Mouse (Mus musculus) CD4-positive, CD25-positive, alpha-beta regulatory T cell, adult 9 weeks (primary cell): ENCODE data around the gene Fgb. TPM values are rescaled to one million over a fixed set of nuclear protein-coding genes. Genes with fewer than 3 reads are reported as not detected.

Source experiments
- polyA plus RNA-seq: library from polyadenylated mRNA; unstranded; fragments of 100-300 nt; shearing (Covaris generic); gene quantifications from one replicate; pipeline ENCODE4 v1.2.1, GENCODE M21; 2017

The Fgb gene
- not detected for polyA plus RNA-seq

DNA sequence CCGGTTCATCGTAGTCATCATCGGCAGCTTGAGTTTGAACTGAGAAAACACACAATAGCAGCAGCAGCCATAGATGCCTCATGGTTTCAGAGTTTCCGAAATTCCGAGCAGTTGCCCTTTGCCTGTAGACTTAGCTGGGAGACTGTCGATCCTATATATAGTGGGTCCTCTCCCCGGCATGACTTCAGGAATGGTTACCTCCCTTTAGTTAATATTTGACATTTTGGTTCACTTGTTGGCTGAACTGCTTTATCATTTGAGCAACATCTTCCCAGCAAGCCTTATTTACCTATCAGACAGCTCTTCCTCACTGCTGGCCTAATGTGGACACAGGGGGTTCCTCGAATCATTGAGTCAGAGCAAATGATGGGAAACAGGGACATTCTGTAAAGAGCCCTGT lies at the start of gene Fgb:
TSS of gene Fgb (minus strand) at position 184 of the 400 bp plus-strand sequence.

DNA sequence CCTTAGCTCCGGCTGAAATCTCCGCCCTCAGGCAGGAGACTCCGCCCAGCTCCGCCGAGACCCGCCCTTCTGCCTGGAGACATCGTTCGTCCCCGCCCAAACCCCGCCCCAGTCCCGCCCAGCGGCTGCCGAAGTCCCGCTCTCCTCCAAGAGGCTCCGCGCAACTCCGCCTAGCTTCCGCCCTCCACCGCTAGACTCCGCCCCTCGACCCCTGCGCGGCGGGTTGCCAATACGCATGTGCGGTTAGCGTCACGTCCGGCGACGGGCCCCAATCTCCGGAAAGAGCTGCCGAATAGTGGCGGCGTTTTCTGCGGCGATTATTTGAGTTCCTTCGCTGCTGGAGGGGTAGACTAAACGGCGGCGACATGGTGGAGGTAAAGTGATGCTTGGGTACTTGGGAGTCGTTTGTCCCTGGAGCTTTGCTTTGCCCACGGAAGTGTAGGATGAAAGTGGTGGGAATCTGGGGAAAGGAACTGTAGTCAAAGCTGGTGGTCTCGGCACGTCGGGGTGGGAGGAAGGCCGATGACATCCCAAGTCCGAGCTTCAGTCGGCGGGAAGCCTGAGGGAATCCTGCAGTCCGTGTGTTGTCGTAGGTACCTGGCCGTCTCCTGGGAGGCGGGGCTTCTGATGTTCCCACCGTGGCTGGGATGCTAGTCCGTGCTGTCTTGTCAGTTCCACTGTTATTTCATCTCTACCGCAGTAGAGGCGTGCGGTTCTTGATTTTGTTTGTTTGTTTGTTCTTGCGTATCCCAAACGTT lies 5.8 kb upstream of the Fgb start, which contains the start of gene Plrg1:
TSS of gene Plrg1 (plus strand) at position 242 of the 758 bp plus-strand sequence.

GRCm38 (mm10) chr3:83025475-83026301 lies 24.0 kb downstream of the Fgb start, which contains the start of gene Fga:
TSS of gene Fga (plus strand) at chr3:83026076.

GRCm38 (mm10) chr3:83007557-83007956 lies 42.1 kb downstream of the Fgb start, which contains the start of gene Fgg:
TSS of gene Fgg (plus strand) at chr3:83007724.

Other genes with a start within 250 kb of the Fgb start
- not detected for gene Rbm46, start 173.4 kb downstream of the Fgb start, polyA plus RNA-seq
- 0.06 TPM for gene Lrat, start 145.9 kb downstream of the Fgb start, polyA plus RNA-seq
- not detected for gene Fgg, start 42.1 kb downstream of the Fgb start, polyA plus RNA-seq
- not detected for gene Fga, start 23.8 kb downstream of the Fgb start, polyA plus RNA-seq
- gene Plrg1, start 5.7 kb upstream of the Fgb start, polyA plus RNA-seq = 96.2 TPM
- not detected for gene Dchs2, start 78.1 kb upstream of the Fgb start, polyA plus RNA-seq